Mouse (Mus musculus): Measurements from ENCODE around the gene Trim46. TPM values are rescaled to one million over a fixed set of nuclear protein-coding genes. Genes with fewer than 3 reads are reported as not detected.

Trim46 gene
- total RNA-seq, 2 experiments from 2014 or later = 86.4 to 96.0 TPM

Small RNA genes within 50 kb of the gene (microRNA-seq; reads per million reads assigned to microRNA genes)
- 8,720 to 14,450 reads per million in 2 experiments for gene Mir92b

Other genes starting within 250 kb of the Trim46 start
- 100 to 1,000 TPM; 132 to 145 TPM for gene Rusc1, start 153.0 kb downstream of the Trim46 start, total RNA-seq (2021)
- gene Gm43738, start 145.2 kb downstream of the Trim46 start, total RNA-seq (2021) = not detected
- 10 to 100 TPM; 86.4 to 99.0 TPM for gene Fdps, start 144.3 kb downstream of the Trim46 start, total RNA-seq (2021)
- gene Pklr, start 110.2 kb downstream of the Trim46 start, total RNA-seq (2021) = not detected
- gene Hcn3, start 86.1 kb downstream of the Trim46 start, total RNA-seq (2021) = 10 to 100 TPM; 10.7 to 16.7 TPM
- gene Clk2, start 81.5 kb downstream of the Trim46 start, total RNA-seq (2021) = 10 to 100 TPM; 39.0 to 46.7 TPM
- gene Scamp3, start 68.8 kb downstream of the Trim46 start, total RNA-seq (2021) = 10 to 100 TPM; 67.8 to 73.3 TPM
- 10 to 100 TPM; 57.1 to 61.7 TPM for gene Fam189b, start 63.2 kb downstream of the Trim46 start, total RNA-seq (2021)
- 10 to 100 TPM; 59.9 to 63.6 TPM for gene Gba, start 43.4 kb downstream of the Trim46 start, total RNA-seq (2021)
- gene Thbs3, start 31.1 kb downstream of the Trim46 start, total RNA-seq (2021) = 10 to 100 TPM; 37.0 to 50.7 TPM
- gene Mtx1, start 19.2 kb downstream of the Trim46 start, total RNA-seq (2021) = 100 to 1,000 TPM; 102 TPM
- gene Muc1, start 17.3 kb downstream of the Trim46 start, total RNA-seq (2021) = under 1 TPM; 0.89 to 0.91 TPM
- 10 to 100 TPM; 79.2 to 87.4 TPM for gene Krtcap2, start 343 bp downstream of the Trim46 start, total RNA-seq (2021)
- gene Dpm3, start 13.0 kb upstream of the Trim46 start, total RNA-seq (2021) = 10 to 100 TPM; 51.1 to 71.0 TPM
- gene Slc50a1, start 24.3 kb upstream of the Trim46 start, total RNA-seq (2021) = 10 to 100 TPM; 39.5 to 49.3 TPM
- gene Efna1, start 34.8 kb upstream of the Trim46 start, total RNA-seq (2021) = 1 to 10 TPM; 7.1 to 7.6 TPM
- 10 to 100 TPM; 77.1 to 82.6 TPM for gene Efna3, start 76.7 kb upstream of the Trim46 start, total RNA-seq (2021)
- gene Efna4, start 91.7 kb upstream of the Trim46 start, total RNA-seq (2021) = under 1 TPM; 0.68 to 0.98 TPM
- 100 to 1,000 TPM; 109 to 112 TPM for gene Adam15, start 103.7 kb upstream of the Trim46 start, total RNA-seq (2021)
- under 1 TPM; 0.20 to 0.42 TPM for gene Dcst2, start 115.7 kb upstream of the Trim46 start, total RNA-seq (2021)
- not detected for gene Dcst1, start 118.9 kb upstream of the Trim46 start, total RNA-seq (2021)
- 10 to 100 TPM; 12.3 to 14.4 TPM for gene Zbtb7b, start 148.5 kb upstream of the Trim46 start, total RNA-seq (2021)
- gene Lenep, start 156.5 kb upstream of the Trim46 start, total RNA-seq (2021) = 1 to 10 TPM; 3.7 to 5.0 TPM
- 10 to 100 TPM; 32.4 to 33.3 TPM for gene Flad1, start 165.6 kb upstream of the Trim46 start, total RNA-seq (2021)
- gene Cks1b, start 172.1 kb upstream of the Trim46 start, total RNA-seq (2021) = 1 to 10 TPM; 2.4 to 3.0 TPM
- gene Shc1, start 172.1 kb upstream of the Trim46 start, total RNA-seq (2021) = 10 to 100 TPM; 11.9 to 13.5 TPM
- 10 to 100 TPM; 55.4 to 59.7 TPM for gene Pygo2, start 183.9 kb upstream of the Trim46 start, total RNA-seq (2021)
- 10 to 100 TPM; 40.0 to 46.4 TPM for gene Pbxip1, start 190.4 kb upstream of the Trim46 start, total RNA-seq (2021)
- gene Pmvk, start 208.2 kb upstream of the Trim46 start, total RNA-seq (2021) = 10 to 100 TPM; 31.3 to 37.9 TPM

All from layer of hippocampus, postnatal 25 days (tissue).